Mouse (Mus musculus) bone marrow, adult 2 months (tissue): Measurements from ENCODE around the gene Olfr1161.
"Not testable (repeated sequence)": the region's sequence is repeated elsewhere in the genome, so short reads cannot be mapped to it uniquely, and the experiment has no call there.

Experiments used
- CTCF ChIP-seq: fragments of 200-500 bp; IDR thresholded peaks from 2 replicates; pipeline ENCODE4 v1.5.1; 2011; ENCODE audit warnings: low read length, control low read depth; ENCODE audit not compliant: control insufficient read depth, insufficient read depth
- POLR2A ChIP-seq: fragments of 200-500 bp; IDR thresholded peaks from 2 replicates; pipeline ENCODE4 v1.6.1; 2011; ENCODE audit warnings: low read depth, mild to moderate bottlenecking, control low read depth, low read length, borderline replicate concordance; ENCODE audit not compliant: control insufficient read depth

DNA sequence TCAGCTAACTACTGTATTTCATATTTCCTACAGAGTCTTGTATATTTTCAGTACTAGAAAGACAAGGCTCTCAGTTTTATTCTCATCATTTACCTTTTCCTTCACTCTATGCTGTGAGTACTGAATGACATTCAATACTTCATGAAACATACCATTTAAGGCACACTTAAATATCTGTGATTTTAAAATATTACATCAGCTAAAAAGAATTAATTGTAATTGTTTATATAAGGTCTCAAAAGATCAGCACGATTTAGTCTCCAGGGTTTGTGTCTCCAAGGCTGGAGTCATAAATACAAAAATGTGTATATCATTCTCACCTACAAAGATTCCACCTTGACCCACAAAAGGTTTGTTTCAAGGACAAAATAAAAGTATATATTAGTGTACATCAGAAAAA, at the start of gene Olfr1161:
- not testable (repeated sequence) for TF ChIP-seq CTCF, POLR2A
